Mouse (Mus musculus): ENCODE measurements around the gene Nfkbil1. TPM values are rescaled to one million over a fixed set of nuclear protein-coding genes. Genes with fewer than 3 reads are reported as not detected.

The Nfkbil1 gene
- polyA plus RNA-seq, 1 experiment, result 10.1 TPM

- TF ChIP-seq CTCF (IDR thresholded peaks at IDR 0.05; ENCODE audit: borderline replicate concordance, insufficient read depth, low read length) (no peak), POLR2A (IDR thresholded peaks at IDR 0.05; ENCODE audit: low read depth, low read length) (no peak)
- no peak overlapping the region for H3K4me3 ChIP-seq (ENCODE audit: insufficient read depth, low read length)
- H3K4me1 ChIP-seq (ENCODE audit: control insufficient read depth, insufficient read depth, low read length), result no peaks in the 10 kb centered on the region
- H3K27ac ChIP-seq (ENCODE audit: insufficient read depth, low read length), result no peak overlapping the region
Observed at GRCm38 (mm10) chr17:35205380-35205769, 30.2 kb downstream of the Nfkbil1 start.

GRCm38 (mm10) chr17:35204494-35205379 is 30.9 kb downstream of the Nfkbil1 start, which contains the start of gene Lta:
TSS of gene Lta (minus strand) at chr17:35205351.
- no peak within 1 kb of the TSS for H3K27ac ChIP-seq (ENCODE audit: insufficient read depth, low read length)
- H3K4me1 ChIP-seq (ENCODE audit: control insufficient read depth, insufficient read depth, low read length), result no peaks in the 10 kb centered on the region
- TF ChIP-seq POLR2A (IDR thresholded peaks at IDR 0.05; ENCODE audit: low read depth, low read length) (no peak), CTCF (IDR thresholded peaks at IDR 0.05; ENCODE audit: borderline replicate concordance, insufficient read depth, low read length) (no peak)
- no peak within 1 kb of the TSS for H3K4me3 ChIP-seq (ENCODE audit: insufficient read depth, low read length)

DNA sequence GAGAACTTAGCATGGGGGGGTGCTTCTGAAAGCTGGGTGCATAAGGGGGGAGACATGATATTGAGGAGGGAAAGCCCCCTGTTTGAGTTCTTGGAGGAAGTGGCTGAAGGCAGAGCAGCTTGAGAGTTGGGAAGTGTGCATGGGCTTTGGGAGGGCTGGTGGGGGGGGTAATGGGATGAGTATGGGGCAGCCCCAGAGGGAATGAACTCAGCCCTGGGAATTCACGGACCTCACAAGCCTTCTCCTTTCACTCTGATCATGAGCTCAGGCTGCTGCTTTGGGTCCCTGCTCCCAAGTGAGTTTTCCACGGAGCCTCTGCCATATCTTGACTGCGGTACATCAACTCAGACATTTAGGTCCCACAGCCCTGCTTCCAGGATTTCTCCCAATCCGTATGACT is 33.1 kb downstream of the Nfkbil1 start:
- TF ChIP-seq POLR2A (IDR thresholded peaks at IDR 0.05; ENCODE audit: low read depth, low read length) (no peak), CTCF (IDR thresholded peaks at IDR 0.05; ENCODE audit: borderline replicate concordance, insufficient read depth, low read length) (no peak)
- H3K27ac ChIP-seq (ENCODE audit: insufficient read depth, low read length), result no peak overlapping the region
- no peak overlapping the region for H3K4me3 ChIP-seq (ENCODE audit: insufficient read depth, low read length)
- no peaks in the 10 kb centered on the region for H3K4me1 ChIP-seq (ENCODE audit: control insufficient read depth, insufficient read depth, low read length)

- TF ChIP-seq POLR2A (IDR thresholded peaks at IDR 0.05; ENCODE audit: low read depth, low read length) (no peak), CTCF (IDR thresholded peaks at IDR 0.05; ENCODE audit: borderline replicate concordance, insufficient read depth, low read length) (no peak)
- no peak within 1 kb of the TSS for H3K4me3 ChIP-seq (ENCODE audit: insufficient read depth, low read length)
- no peaks in the 10 kb centered on the region for H3K4me1 ChIP-seq (ENCODE audit: control insufficient read depth, insufficient read depth, low read length)
- no peak within 1 kb of the TSS for H3K27ac ChIP-seq (ENCODE audit: insufficient read depth, low read length)
Observed at GRCm38 (mm10) chr17:35201787-35202186, 33.8 kb downstream of the Nfkbil1 start, which contains the start of gene Tnf. TSS of gene Tnf (minus strand) at chr17:35202007.

- TF ChIP-seq CTCF (IDR thresholded peaks at IDR 0.05; ENCODE audit: borderline replicate concordance, insufficient read depth, low read length), result no peak
- TF ChIP-seq POLR2A (IDR thresholded peaks at IDR 0.05; ENCODE audit: low read depth, low read length), result no peak
- Histone ChIP-seq H3K4me1 (ENCODE audit: control insufficient read depth, insufficient read depth, low read length) (no peaks in the 10 kb centered on the region), H3K27ac (ENCODE audit: insufficient read depth, low read length) (no peak overlapping the region), H3K4me3 (ENCODE audit: insufficient read depth, low read length) (no peak overlapping the region)
Observed at GRCm38 (mm10) chr17:35201128-35201527, 34.5 kb downstream of the Nfkbil1 start.

- Histone ChIP-seq H3K4me3 (ENCODE audit: insufficient read depth, low read length) (no peak overlapping the region), H3K27ac (ENCODE audit: insufficient read depth, low read length) (no peak overlapping the region), H3K4me1 (ENCODE audit: control insufficient read depth, insufficient read depth, low read length) (no peaks in the 10 kb centered on the region; the same call in 1 of the 2 replicates)
- TF ChIP-seq CTCF (IDR thresholded peaks at IDR 0.05; ENCODE audit: borderline replicate concordance, insufficient read depth, low read length) (no peak), POLR2A (IDR thresholded peaks at IDR 0.05; ENCODE audit: low read depth, low read length) (no peak)
Observed at GRCm38 (mm10) chr17:35200398-35200797, 35.2 kb downstream of the Nfkbil1 start.

DNA sequence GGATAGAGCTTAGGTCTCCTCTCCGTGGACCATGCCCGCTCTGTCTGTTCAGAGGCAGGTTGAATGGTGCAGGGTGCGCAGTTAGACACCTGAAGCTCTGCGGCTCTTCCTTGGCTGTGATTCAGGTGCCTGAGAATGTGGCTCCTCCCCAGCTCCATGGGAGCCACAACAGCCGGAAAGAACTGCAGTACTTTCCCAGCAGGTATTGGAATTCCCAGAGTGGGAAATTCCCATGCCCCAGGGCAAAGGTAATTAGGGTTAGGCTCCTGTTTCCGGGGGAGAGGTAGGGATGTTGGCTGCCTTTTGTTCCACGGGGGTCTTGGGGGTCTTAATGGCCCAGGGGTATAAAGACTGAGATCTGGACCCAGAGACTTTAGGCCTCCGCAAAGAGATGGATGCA is 36.6 kb downstream of the Nfkbil1 start:
- H3K4me1 ChIP-seq (ENCODE audit: control insufficient read depth, insufficient read depth, low read length), result no peaks in the 10 kb centered on the region; the same call in 1 of the 2 replicates
- H3K27ac ChIP-seq (ENCODE audit: insufficient read depth, low read length), result no peak overlapping the region
- no peak overlapping the region for H3K4me3 ChIP-seq (ENCODE audit: insufficient read depth, low read length)
- no peak for TF ChIP-seq POLR2A (IDR thresholded peaks at IDR 0.05; ENCODE audit: low read depth, low read length)
- TF ChIP-seq CTCF (IDR thresholded peaks at IDR 0.05; ENCODE audit: borderline replicate concordance, insufficient read depth, low read length), result no peak

DNA sequence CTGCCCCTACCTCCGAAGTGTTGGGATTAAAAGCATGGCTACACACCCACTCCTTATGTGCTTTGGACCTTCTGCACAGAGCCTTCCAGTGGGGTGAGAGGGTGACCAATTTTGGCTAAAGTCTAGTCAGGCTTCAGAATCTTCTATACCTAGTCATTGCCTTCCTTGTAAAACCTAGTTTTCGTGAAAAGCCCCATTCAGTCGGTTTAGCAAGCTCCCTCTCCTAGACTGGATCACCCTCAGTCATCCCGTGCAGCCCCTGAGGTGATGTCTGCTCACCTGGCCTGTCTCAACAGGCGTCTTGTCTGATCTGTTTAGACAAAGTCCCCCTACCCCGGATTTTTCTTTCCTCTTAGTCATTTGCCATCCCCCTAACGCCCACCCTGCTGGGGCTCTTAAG is 37.6 kb downstream of the Nfkbil1 start:
- TF ChIP-seq CTCF (IDR thresholded peaks at IDR 0.05; ENCODE audit: borderline replicate concordance, insufficient read depth, low read length) (no peak), POLR2A (IDR thresholded peaks at IDR 0.05; ENCODE audit: low read depth, low read length) (no peak)
- Histone ChIP-seq H3K4me1 (ENCODE audit: control insufficient read depth, insufficient read depth, low read length) (no peaks in the 10 kb centered on the region; the same call in 1 of the 2 replicates), H3K4me3 (ENCODE audit: insufficient read depth, low read length) (no peak overlapping the region), H3K27ac (ENCODE audit: insufficient read depth, low read length) (no peak overlapping the region)

- TF ChIP-seq CTCF (IDR thresholded peaks at IDR 0.05; ENCODE audit: borderline replicate concordance, insufficient read depth, low read length) (no peak), POLR2A (IDR thresholded peaks at IDR 0.05; ENCODE audit: low read depth, low read length) (no peak)
Observed at GRCm38 (mm10) chr17:35197126-35197525, 38.5 kb downstream of the Nfkbil1 start.

GRCm38 (mm10) chr17:35196321-35196641 is 39.3 kb downstream of the Nfkbil1 start:
- H3K27ac ChIP-seq (ENCODE audit: insufficient read depth, low read length), result no peak overlapping the region
- TF ChIP-seq POLR2A (IDR thresholded peaks at IDR 0.05; ENCODE audit: low read depth, low read length) (no peak), CTCF (IDR thresholded peaks at IDR 0.05; ENCODE audit: borderline replicate concordance, insufficient read depth, low read length) (no peak)
- H3K4me3 ChIP-seq (ENCODE audit: insufficient read depth, low read length), result no peak overlapping the region
- H3K4me1 ChIP-seq (ENCODE audit: control insufficient read depth, insufficient read depth, low read length), result no peaks in the 10 kb centered on the region; the same call in 1 of the 2 replicates

More at GRCm38 (mm10) chr17:35197126-35197525, 38.5 kb downstream of the Nfkbil1 start:
- H3K4me3 ChIP-seq (ENCODE audit: insufficient read depth, low read length), result no peak overlapping the region
- H3K4me1 ChIP-seq (ENCODE audit: control insufficient read depth, insufficient read depth, low read length), result no peaks in the 10 kb centered on the region; the same call in 1 of the 2 replicates
- no peak overlapping the region for H3K27ac ChIP-seq (ENCODE audit: insufficient read depth, low read length)

All from embryonic fibroblast, embryonic 13.5 days (primary cell).